8 mouse cellular contexts compared by ENCODE assay signal in genomic region chr2:5614896-5615295, GRCm38 (mm10).
DNase-seq lines count a peak whose midpoint lies in the region; ATAC-seq and TF ChIP-seq lines count a peak whose summit lies in the region.

No protein-coding gene starts in this region.

- no peaks in the 10 kb centered on the region for H3K27me3 ChIP-seq in kidney, postnatal 0 days (ENCODE audit: insufficient read depth, low read length)
- no peaks in the 10 kb centered on the region for H3K27me3 ChIP-seq in heart, embryonic 13.5 days (replicated peaks)
- no peaks in the 10 kb centered on the region for H3K27me3 ChIP-seq in splenic B cell, adult 2 months (ENCODE audit: control insufficient read depth, insufficient read depth, low read length, poor library complexity, severe bottlenecking)

- H3K4me2 ChIP-seq in kidney, postnatal 0 days (ENCODE audit: low read length) = no peak overlapping the region
- no peak overlapping the region for H3K4me2 ChIP-seq in heart, embryonic 13.5 days

- peak overlapping the region; percentile 81; the same call in 1 of the 2 replicates for H3K27ac ChIP-seq in kidney, postnatal 0 days
- H3K27ac ChIP-seq in heart, embryonic 13.5 days (replicated peaks) = peak overlapping the region; percentile 83

- H3K4me1 ChIP-seq in kidney, postnatal 0 days (replicated peaks; ENCODE audit: insufficient read depth, low read length) = no peaks in the 10 kb centered on the region; the same call in 1 of the 2 replicates
- H3K4me1 ChIP-seq in heart, embryonic 13.5 days = peaks cover 48% of the 10 kb centered on the region

- no peak overlapping the region for H3K4me3 ChIP-seq in kidney, postnatal 0 days (replicated peaks; ENCODE audit: low read depth, low read length)
- no peak overlapping the region for H3K4me3 ChIP-seq in heart, embryonic 13.5 days

- no peak for TF ChIP-seq POLR2A in brain, embryonic 14.5 days (IDR thresholded peaks at IDR 0.05; ENCODE audit: borderline replicate concordance, extremely low read depth, insufficient read depth, insufficient read length, poor library complexity, severe bottlenecking)

- DNase-seq in kidney, postnatal 0 days (ENCODE audit: low spot score) = peak; percentile 31
- no peak for DNase-seq in kidney, postnatal 25 days
- DNase-seq in ES-CJ7 (ENCODE audit: low read depth, low spot score) = peak; percentile 10
- peak; percentile 51 for DNase-seq in brain, embryonic 14.5 days (ENCODE audit: low read depth)
- DNase-seq in liver = peak; percentile 67
- peak; percentile 15 for DNase-seq in splenic B cell, adult 2 months (ENCODE audit: low read depth, low spot score)
- no peak for DNase-seq in thymus, postnatal 4 days

- H3K36me3 ChIP-seq in kidney, postnatal 0 days (ENCODE audit: insufficient read depth, low read length) = no peaks in the 10 kb centered on the region
- no peaks in the 10 kb centered on the region for H3K36me3 ChIP-seq in heart, embryonic 13.5 days
- no peaks in the 10 kb centered on the region for H3K36me3 ChIP-seq in splenic B cell, adult 2 months (ENCODE audit: control insufficient read depth, insufficient read depth, low read length, poor library complexity, severe bottlenecking)

- no peak for TF ChIP-seq CTCF in kidney, postnatal 0 days (IDR thresholded peaks at IDR 0.05; ENCODE audit: low read depth)
- no peak for TF ChIP-seq CTCF in brain, embryonic 14.5 days (IDR thresholded peaks at IDR 0.05; ENCODE audit: borderline replicate concordance, extremely low read depth, insufficient read depth, insufficient read length)

- no peaks in the 10 kb centered on the region for H3K9me3 ChIP-seq in kidney, postnatal 0 days (replicated peaks; ENCODE audit: low read length)
- H3K9me3 ChIP-seq in heart, embryonic 13.5 days = no peaks in the 10 kb centered on the region

- 74% methylated on average over 3 of the region's 3 CpGs for WGBS in kidney, postnatal 0 days
- WGBS in heart, embryonic 13.5 days = 64% methylated on average over 3 of the region's 3 CpGs

- ATAC-seq in kidney, postnatal 0 days (replicated peaks; ENCODE audit: low FRiP score, low read depth) = peak; percentile 34; the same call in 1 of the 2 replicates
- ATAC-seq in heart, embryonic 13.5 days (ENCODE audit: extremely low read depth, insufficient number of reproducible peaks, low FRiP score, low TSS enrichment) = peak; percentile 52

- H3K9ac ChIP-seq in kidney, postnatal 0 days (ENCODE audit: low read depth, low read length) = no peak overlapping the region
- no peak overlapping the region for H3K9ac ChIP-seq in heart, embryonic 13.5 days

Comparison
In these comparisons a context has a peak if more than half of its experiments do, and no peak if none do; other contexts are left out.
1. DNase-seq: peak in kidney, postnatal 0 days (single experiment), ES-CJ7 (single experiment), brain, embryonic 14.5 days (single experiment), liver (single experiment) and splenic B cell, adult 2 months (single experiment); none in kidney, postnatal 25 days (0 of 2) and thymus, postnatal 4 days (single experiment).